Mouse (Mus musculus): ENCODE results near the gene Tmem182.
A peak's percentile ranks its signal among the peaks of the same experiment; 100 is the strongest.

Gene Tmem182

GRCm38 (mm10) chr1:40800908-40801307 is 4.5 kb upstream of the Tmem182 start:
- no peak for DNase-seq

- peak; percentile 72 for DNase-seq
These were observed 2.6 kb upstream of the Tmem182 start for GRCm38 (mm10) chr1:40802759-40803158.

- DNase-seq: no peak
These were observed 1.3 kb upstream of the Tmem182 start for GRCm38 (mm10) chr1:40804118-40804517.

- DNase-seq: no peak
These were observed 490 bp downstream of the Tmem182 start for GRCm38 (mm10) chr1:40805891-40806290.

- DNase-seq: no peak
These were observed 3.2 kb downstream of the Tmem182 start for GRCm38 (mm10) chr1:40808643-40809042.

- peak; percentile 31 for DNase-seq
These were observed 9.9 kb downstream of the Tmem182 start for GRCm38 (mm10) chr1:40815071-40815845.

GRCm38 (mm10) chr1:40824517-40824916 is 19.1 kb downstream of the Tmem182 start:
- DNase-seq: no peak

GRCm38 (mm10) chr1:40824936-40825335 is 19.5 kb downstream of the Tmem182 start:
- no peak for DNase-seq

- no peak for DNase-seq
These were observed 20.4 kb downstream of the Tmem182 start for GRCm38 (mm10) chr1:40825826-40826225.

GRCm38 (mm10) chr1:40829213-40829914 is 24.0 kb downstream of the Tmem182 start:
- no peak for DNase-seq

GRCm38 (mm10) chr1:40830712-40831507 is 25.5 kb downstream of the Tmem182 start:
- no peak for DNase-seq

GRCm38 (mm10) chr1:40835468-40835867 is 30.1 kb downstream of the Tmem182 start:
- DNase-seq: no peak

- no peak for DNase-seq
These were observed 35.2 kb downstream of the Tmem182 start for GRCm38 (mm10) chr1:40840605-40841004.

GRCm38 (mm10) chr1:40841032-40841761 is 35.8 kb downstream of the Tmem182 start:
- DNase-seq: no peak

GRCm38 (mm10) chr1:40844616-40845015 is 39.2 kb downstream of the Tmem182 start:
- peak; percentile 74 for DNase-seq

GRCm38 (mm10) chr1:40847196-40847938 is 42.0 kb downstream of the Tmem182 start:
- no peak for DNase-seq

GRCm38 (mm10) chr1:40851286-40851685 is 45.9 kb downstream of the Tmem182 start:
- no peak for DNase-seq

- DNase-seq: no peak
These were observed 49.9 kb downstream of the Tmem182 start for GRCm38 (mm10) chr1:40855268-40855667.

GRCm38 (mm10) chr1:40856846-40857636 is 51.6 kb downstream of the Tmem182 start:
- no peak for DNase-seq

- DNase-seq: no peak
These were observed 59.6 kb downstream of the Tmem182 start for GRCm38 (mm10) chr1:40865043-40865442.

- DNase-seq: no peak
These were observed 61.7 kb downstream of the Tmem182 start for GRCm38 (mm10) chr1:40867106-40867505.
